Mouse (Mus musculus): Measurements from ENCODE around the gene Cd3eap. TPM values are rescaled to one million over a fixed set of nuclear protein-coding genes. Genes with fewer than 3 reads are reported as not detected.

Cd3eap gene
- total RNA-seq, 2 experiments from 2014 or later: 20.3 to 39.9 TPM

DNA sequence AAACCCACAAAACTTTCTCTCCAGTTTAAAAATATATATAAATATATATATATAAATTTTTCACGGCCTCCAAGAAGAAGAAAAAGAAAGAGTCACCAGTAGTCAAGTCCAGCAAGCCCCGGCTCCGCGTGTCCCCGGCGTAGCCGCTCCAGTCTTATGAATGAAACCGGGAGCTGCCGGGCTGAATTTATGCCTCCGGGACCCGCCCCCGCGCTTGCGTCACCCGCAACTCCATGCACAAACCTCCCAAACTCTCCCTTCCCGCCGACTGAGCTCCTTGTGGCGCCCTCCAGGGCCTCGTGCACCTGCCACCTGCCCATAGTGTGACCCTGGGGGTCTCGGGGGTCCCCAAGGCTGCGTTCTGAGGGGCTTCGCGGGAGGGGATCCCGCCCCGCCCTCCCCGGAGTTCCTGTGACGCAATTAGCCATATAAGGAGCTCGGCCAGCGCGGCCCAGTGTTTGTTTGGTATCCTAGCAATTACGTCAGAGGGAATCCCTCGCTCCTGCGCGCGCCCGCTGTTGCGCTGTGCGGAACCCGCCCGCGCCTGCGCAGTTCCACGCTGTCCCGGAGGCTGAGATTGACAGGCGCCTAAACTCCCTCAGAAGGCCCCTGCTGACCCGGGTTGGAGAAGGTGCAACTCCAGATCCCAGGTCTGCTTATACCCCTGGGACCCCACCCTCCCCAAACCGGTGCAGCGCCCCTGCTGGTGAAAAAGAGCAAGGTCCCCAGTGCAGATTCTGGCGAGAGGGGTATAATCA is 49.2 kb downstream of the Cd3eap start, which contains the start of gene Fosb:
Fosb (minus strand) TSS at position 168 of the 758 bp plus-strand sequence.
- ATAC-seq (replicated peaks; ENCODE audit: poor library complexity, severe bottlenecking): peak; percentile 49

DNA sequence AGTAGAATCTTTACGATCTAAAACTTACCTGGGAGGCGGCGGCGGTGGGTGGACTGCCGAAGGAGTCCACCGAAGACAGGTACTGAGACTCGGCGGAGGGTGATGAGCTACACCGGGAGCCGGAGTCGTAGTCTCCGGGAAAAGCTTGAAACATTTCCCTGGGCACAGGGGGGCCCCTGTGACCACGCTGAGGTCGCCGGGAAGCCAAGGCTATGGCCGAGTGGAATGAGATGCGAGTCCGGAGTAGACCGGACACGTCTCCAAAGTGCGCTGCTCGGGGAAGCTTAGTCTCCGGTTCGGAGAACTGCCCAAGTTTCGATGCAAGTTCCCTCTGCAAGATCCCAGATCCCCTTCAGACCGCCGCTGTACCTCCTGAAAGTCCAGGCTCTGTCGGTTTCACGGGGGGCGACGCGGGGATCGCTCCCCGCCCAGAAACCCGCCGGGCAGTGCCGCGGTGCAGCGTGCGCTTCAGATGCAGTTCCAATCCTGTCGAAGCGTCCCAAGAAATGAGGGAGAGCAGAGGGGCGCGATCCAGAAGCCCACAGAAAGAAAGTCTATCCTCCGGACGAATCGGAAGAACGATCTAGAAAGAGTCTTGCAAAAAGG is 49.9 kb downstream of the Cd3eap start:
- 0 out of 2 replicates have a peak, but pooled peaks have one; percentile 1 for ATAC-seq (replicated peaks; ENCODE audit: poor library complexity, severe bottlenecking)

DNA sequence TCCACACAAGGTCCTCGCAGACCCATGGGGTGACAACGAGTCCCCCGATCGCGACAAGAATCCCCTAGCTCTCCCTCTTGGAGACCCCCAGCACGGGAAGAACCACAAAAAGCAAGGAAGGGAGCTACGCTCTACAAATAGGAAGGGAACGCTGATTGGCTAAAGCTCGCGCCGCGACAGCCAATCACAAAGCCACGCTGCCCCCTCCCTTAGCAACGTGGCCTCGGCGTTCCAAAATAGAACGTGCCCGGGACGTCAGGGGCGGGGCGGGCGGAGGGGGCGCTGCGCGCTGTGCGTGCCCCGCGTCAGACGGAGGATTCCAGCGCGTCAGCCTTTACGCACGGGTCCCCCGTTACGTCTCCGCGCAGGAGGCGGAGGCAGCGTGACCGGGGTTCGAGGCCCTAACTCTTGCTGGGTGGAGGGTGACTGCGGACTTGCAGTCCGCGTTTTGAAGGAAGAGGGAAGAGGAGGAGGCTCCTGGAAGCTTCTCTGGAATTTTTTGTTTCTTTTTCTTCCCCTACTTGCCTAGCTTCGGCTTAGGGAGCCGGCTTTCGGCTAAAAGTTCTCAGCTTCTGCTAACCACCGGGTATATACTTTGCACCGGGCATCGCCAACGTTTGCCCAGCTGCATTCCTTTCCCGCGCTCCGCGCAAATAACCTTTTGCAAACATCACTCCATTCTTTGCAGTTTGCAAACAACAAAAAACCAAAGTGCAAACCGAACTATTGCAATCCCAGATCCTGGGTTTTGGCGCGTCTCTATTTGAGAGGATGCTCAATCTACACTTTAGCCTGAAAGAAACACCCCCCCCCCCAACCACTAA is 50.6 kb downstream of the Cd3eap start:
- peak; percentile 48 for ATAC-seq (replicated peaks; ENCODE audit: poor library complexity, severe bottlenecking)

DNA sequence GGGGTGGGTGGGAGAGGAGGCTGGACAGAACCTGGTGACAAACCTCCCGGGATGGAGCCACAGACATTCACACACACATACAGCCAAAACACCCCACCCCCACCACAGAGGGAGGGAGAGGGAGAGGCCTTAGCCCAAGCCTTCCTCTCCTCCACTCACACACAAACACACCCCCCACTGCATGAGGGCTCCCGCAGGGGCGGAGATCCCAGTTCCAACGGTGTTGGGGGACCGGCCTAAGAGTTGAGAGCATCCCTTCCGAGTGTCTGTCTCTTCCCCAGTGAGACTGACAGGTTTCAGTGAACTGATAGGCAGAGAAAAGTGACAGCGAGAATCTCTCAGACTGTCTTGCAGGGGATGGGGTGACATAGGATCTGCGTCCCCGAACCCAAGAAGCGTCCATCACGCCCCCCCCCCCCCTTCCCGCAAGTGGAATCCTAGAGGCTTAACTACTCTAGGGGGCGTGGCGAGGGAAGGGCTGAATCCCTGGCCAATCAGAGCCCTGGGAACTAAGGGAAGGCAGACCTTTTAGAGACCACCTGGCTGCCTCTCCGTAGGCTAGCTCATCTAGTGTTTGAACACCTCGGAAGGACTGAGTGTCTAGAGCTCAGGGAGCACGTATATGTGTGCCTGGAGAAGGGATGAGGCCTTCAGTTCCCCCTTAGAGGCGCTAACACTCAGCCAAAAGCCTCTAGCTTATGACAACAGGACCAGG is 51.4 kb downstream of the Cd3eap start:
- ATAC-seq (replicated peaks; ENCODE audit: poor library complexity, severe bottlenecking): peak; percentile 5

DNA sequence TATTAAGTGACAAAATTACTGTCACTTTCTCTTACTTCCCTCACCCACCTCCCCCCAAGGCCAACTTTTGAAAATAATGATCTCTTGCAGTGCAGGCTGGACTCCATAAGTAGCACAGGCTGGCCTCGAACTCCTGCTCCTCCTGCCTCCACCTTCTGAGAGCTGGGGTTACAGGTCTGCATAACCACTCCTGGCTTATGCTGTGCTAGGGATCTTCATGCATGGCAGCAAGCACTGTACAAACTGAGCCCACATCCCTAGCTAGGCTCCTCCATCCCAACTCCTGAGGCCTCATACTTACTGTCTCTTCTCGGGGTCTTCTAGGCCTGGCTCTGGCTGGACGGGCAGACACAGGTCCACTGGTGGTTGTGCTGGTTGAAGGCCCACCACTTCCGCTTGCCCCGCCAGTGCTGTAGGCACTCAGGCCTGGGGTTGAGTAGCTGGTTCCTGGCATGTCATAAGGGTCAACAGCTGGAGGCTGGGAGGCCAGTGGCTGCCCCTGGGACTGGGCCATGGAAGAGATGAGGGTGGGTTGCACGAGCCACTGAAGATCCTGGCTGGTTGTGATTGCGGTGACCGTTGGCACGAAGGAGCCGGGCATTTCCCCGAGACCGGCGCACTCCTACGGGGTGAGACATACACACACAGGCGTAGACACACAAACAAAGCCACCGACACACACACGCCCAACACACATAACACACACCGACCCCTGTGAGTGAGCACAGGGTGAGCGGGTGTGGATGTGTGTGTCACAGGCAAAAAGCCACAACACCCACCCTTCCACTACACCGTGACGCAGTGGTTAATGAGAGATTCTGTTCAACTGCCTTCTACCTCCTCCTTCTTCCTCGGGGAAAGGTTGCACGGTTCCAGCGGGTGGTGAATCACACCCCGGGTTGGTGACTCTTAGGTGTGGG is 52.2 kb downstream of the Cd3eap start:
- no peak for ATAC-seq (replicated peaks; ENCODE audit: poor library complexity, severe bottlenecking)

Other genes starting within 250 kb of the Cd3eap start
- 0.71 TPM in 1 of 2 replicates, not detected in the other for gene Gm4969, start 241.1 kb downstream of the Cd3eap start, total RNA-seq (2014; fragmentation: Nextera tagmentation)
- 0.05 TPM in 1 of 2 replicates, not detected in the other for gene Gm4969, start 241.1 kb downstream of the Cd3eap start, total RNA-seq (2017)
- gene Fbxo46, start 239.6 kb downstream of the Cd3eap start, total RNA-seq (2014; fragmentation: Nextera tagmentation): 3.1 and 4.9 TPM in 2 replicates
- 4.7 and 5.4 TPM in 2 replicates for gene Fbxo46, start 239.6 kb downstream of the Cd3eap start, total RNA-seq (2017)
- 4.2 and 12.0 TPM in 2 replicates for gene Qpctl, start 210.2 kb downstream of the Cd3eap start, total RNA-seq (2014; fragmentation: Nextera tagmentation)
- 4.9 and 5.0 TPM in 2 replicates for gene Qpctl, start 210.2 kb downstream of the Cd3eap start, total RNA-seq (2017)
- gene Snrpd2, start 209.8 kb downstream of the Cd3eap start, total RNA-seq (2014; fragmentation: Nextera tagmentation): 91.5 and 121 TPM in 2 replicates
- gene Snrpd2, start 209.8 kb downstream of the Cd3eap start, total RNA-seq (2017): 83.2 and 158 TPM in 2 replicates
- not detected in 2 replicates for gene Gipr, start 193.4 kb downstream of the Cd3eap start, total RNA-seq (2014; fragmentation: Nextera tagmentation)
- gene Gipr, start 193.4 kb downstream of the Cd3eap start, total RNA-seq (2017): 0.26 TPM in 1 of 2 replicates, not detected in the other
- gene Eml2, start 183.1 kb downstream of the Cd3eap start, total RNA-seq (2014; fragmentation: Nextera tagmentation): 4.1 and 18.1 TPM in 2 replicates
- gene Eml2, start 183.1 kb downstream of the Cd3eap start, total RNA-seq (2017): 10.4 and 22.7 TPM in 2 replicates
- gene Gpr4, start 146.9 kb downstream of the Cd3eap start, total RNA-seq (2014; fragmentation: Nextera tagmentation): not detected in 2 replicates
- not detected in 2 replicates for gene Gpr4, start 146.9 kb downstream of the Cd3eap start, total RNA-seq (2017)
- gene Opa3, start 131.1 kb downstream of the Cd3eap start, total RNA-seq (2014; fragmentation: Nextera tagmentation): 20.7 and 35.1 TPM in 2 replicates
- gene Opa3, start 131.1 kb downstream of the Cd3eap start, total RNA-seq (2017): 14.6 and 18.3 TPM in 2 replicates
- 60.7 and 70.5 TPM in 2 replicates for gene Vasp, start 87.7 kb downstream of the Cd3eap start, total RNA-seq (2014; fragmentation: Nextera tagmentation)
- gene Vasp, start 87.7 kb downstream of the Cd3eap start, total RNA-seq (2017): 52.8 and 63.3 TPM in 2 replicates
- gene Ppm1n, start 79.4 kb downstream of the Cd3eap start, total RNA-seq (2014; fragmentation: Nextera tagmentation): not detected in 2 replicates
- gene Ppm1n, start 79.4 kb downstream of the Cd3eap start, total RNA-seq (2017): not detected in 2 replicates
- gene Rtn2, start 76.9 kb downstream of the Cd3eap start, total RNA-seq (2014; fragmentation: Nextera tagmentation): not detected in 2 replicates
- not detected in 2 replicates for gene Rtn2, start 76.9 kb downstream of the Cd3eap start, total RNA-seq (2017)
- gene Fosb, start 49.4 kb downstream of the Cd3eap start, total RNA-seq (2014; fragmentation: Nextera tagmentation): 8.1 and 13.7 TPM in 2 replicates
- 19.3 and 24.4 TPM in 2 replicates for gene Fosb, start 49.4 kb downstream of the Cd3eap start, total RNA-seq (2017)
- gene Ercc1, start 14.7 kb downstream of the Cd3eap start, total RNA-seq (2014; fragmentation: Nextera tagmentation): 12.4 and 42.8 TPM in 2 replicates
- 29.4 and 34.9 TPM in 2 replicates for gene Ercc1, start 14.7 kb downstream of the Cd3eap start, total RNA-seq (2017)
- gene Ppp1r13l, start 266 bp upstream of the Cd3eap start, total RNA-seq (2014; fragmentation: Nextera tagmentation): 1.8 and 1.9 TPM in 2 replicates
- 0.26 and 0.57 TPM in 2 replicates for gene Ppp1r13l, start 266 bp upstream of the Cd3eap start, total RNA-seq (2017)
- gene Ercc2, start 22.5 kb upstream of the Cd3eap start, total RNA-seq (2014; fragmentation: Nextera tagmentation): 10.7 and 26.9 TPM in 2 replicates
- gene Ercc2, start 22.5 kb upstream of the Cd3eap start, total RNA-seq (2017): 29.8 and 31.9 TPM in 2 replicates
- not detected in 2 replicates for gene Klc3, start 44.6 kb upstream of the Cd3eap start, total RNA-seq (2014; fragmentation: Nextera tagmentation)
- not detected in 2 replicates for gene Klc3, start 44.6 kb upstream of the Cd3eap start, total RNA-seq (2017)
- 0.85 TPM in 1 of 2 replicates, not detected in the other for gene Ckm, start 45.3 kb upstream of the Cd3eap start, total RNA-seq (2014; fragmentation: Nextera tagmentation)
- 1.5 and 3.0 TPM in 2 replicates for gene Ckm, start 45.3 kb upstream of the Cd3eap start, total RNA-seq (2017)
- gene Mark4, start 99.3 kb upstream of the Cd3eap start, total RNA-seq (2014; fragmentation: Nextera tagmentation): 9.1 and 10.8 TPM in 2 replicates
- gene Mark4, start 99.3 kb upstream of the Cd3eap start, total RNA-seq (2017): 2.5 and 3.8 TPM in 2 replicates
- 1.0 and 2.5 TPM in 2 replicates for gene Exoc3l2, start 103.8 kb upstream of the Cd3eap start, total RNA-seq (2014; fragmentation: Nextera tagmentation)
- 0.95 TPM in 1 of 2 replicates, not detected in the other for gene Exoc3l2, start 103.8 kb upstream of the Cd3eap start, total RNA-seq (2017)
- gene Bloc1s3, start 148.9 kb upstream of the Cd3eap start, total RNA-seq (2014; fragmentation: Nextera tagmentation): 3.1 and 4.5 TPM in 2 replicates
- gene Bloc1s3, start 148.9 kb upstream of the Cd3eap start, total RNA-seq (2017): 0.60 and 1.0 TPM in 2 replicates
- 75.3 and 83.4 TPM in 2 replicates for gene Trappc6a, start 148.9 kb upstream of the Cd3eap start, total RNA-seq (2014; fragmentation: Nextera tagmentation)
- 28.2 and 30.6 TPM in 2 replicates for gene Trappc6a, start 148.9 kb upstream of the Cd3eap start, total RNA-seq (2017)
- not detected in 2 replicates for gene Nkpd1, start 158.4 kb upstream of the Cd3eap start, total RNA-seq (2014; fragmentation: Nextera tagmentation)
- gene Nkpd1, start 158.4 kb upstream of the Cd3eap start, total RNA-seq (2017): not detected in 2 replicates
- 29.7 and 32.3 TPM in 2 replicates for gene Ppp1r37, start 203.6 kb upstream of the Cd3eap start, total RNA-seq (2014; fragmentation: Nextera tagmentation)
- 11.9 and 17.8 TPM in 2 replicates for gene Ppp1r37, start 203.6 kb upstream of the Cd3eap start, total RNA-seq (2017)
- gene Zfp296, start 217.8 kb upstream of the Cd3eap start, total RNA-seq (2014; fragmentation: Nextera tagmentation): 3.9 and 7.0 TPM in 2 replicates
- gene Zfp296, start 217.8 kb upstream of the Cd3eap start, total RNA-seq (2017): 3.8 and 3.9 TPM in 2 replicates
- gene Gemin7, start 218.1 kb upstream of the Cd3eap start, total RNA-seq (2014; fragmentation: Nextera tagmentation): 66.1 and 70.9 TPM in 2 replicates
- 37.8 and 44.3 TPM in 2 replicates for gene Gemin7, start 218.1 kb upstream of the Cd3eap start, total RNA-seq (2017)
- gene Clasrp, start 245.0 kb upstream of the Cd3eap start, total RNA-seq (2014; fragmentation: Nextera tagmentation): 24.2 and 40.8 TPM in 2 replicates
- gene Clasrp, start 245.0 kb upstream of the Cd3eap start, total RNA-seq (2017): 19.6 TPM in 2 replicates